Mouse (Mus musculus): Measurements from ENCODE around the gene C1qb. TPM values are rescaled to one million over a fixed set of nuclear protein-coding genes. Genes with fewer than 3 reads are reported as not detected.

C1qb gene
- total RNA-seq, 2 experiments from 2014 or later, result 9.9 to 13.7 TPM

Other genes starting within 250 kb of the C1qb start
- gene Ephb2, start 50.2 kb downstream of the C1qb start, total RNA-seq (2021), result under 1 TPM; 0.87 to 0.94 TPM
- gene C1qc, start 6.9 kb upstream of the C1qb start, total RNA-seq (2021), result 10 to 100 TPM in 1 of 2 experiments, 1 to 10 TPM in 1; 7.8 to 12.1 TPM
- 10 to 100 TPM in 1 of 2 experiments, 1 to 10 TPM in 1; 8.9 to 13.5 TPM for gene C1qa, start 12.6 kb upstream of the C1qb start, total RNA-seq (2021)
- not detected for gene Epha8, start 70.6 kb upstream of the C1qb start, total RNA-seq (2021)
- 1 to 10 TPM; 6.5 to 7.3 TPM for gene Zbtb40, start 162.6 kb upstream of the C1qb start, total RNA-seq (2021)

Measured in gastrocnemius, postnatal 36 days (tissue).